Mouse (Mus musculus) A20 (cell line): Measurements from ENCODE around the gene 2900026A02Rik.

Experiments
- DNase-seq: peaks from one replicate; pipeline ENCODE4 v3.0.0-alpha.2; 2011; ENCODE audit warnings: low read depth, low spot score

2900026A02Rik gene

GRCm38 (mm10) chr5:113174916-113175692, 45.9 kb downstream of the 2900026A02Rik start:
- no peak for DNase-seq

GRCm38 (mm10) chr5:113173318-113173717, 47.7 kb downstream of the 2900026A02Rik start:
- DNase-seq = no peak

DNA sequence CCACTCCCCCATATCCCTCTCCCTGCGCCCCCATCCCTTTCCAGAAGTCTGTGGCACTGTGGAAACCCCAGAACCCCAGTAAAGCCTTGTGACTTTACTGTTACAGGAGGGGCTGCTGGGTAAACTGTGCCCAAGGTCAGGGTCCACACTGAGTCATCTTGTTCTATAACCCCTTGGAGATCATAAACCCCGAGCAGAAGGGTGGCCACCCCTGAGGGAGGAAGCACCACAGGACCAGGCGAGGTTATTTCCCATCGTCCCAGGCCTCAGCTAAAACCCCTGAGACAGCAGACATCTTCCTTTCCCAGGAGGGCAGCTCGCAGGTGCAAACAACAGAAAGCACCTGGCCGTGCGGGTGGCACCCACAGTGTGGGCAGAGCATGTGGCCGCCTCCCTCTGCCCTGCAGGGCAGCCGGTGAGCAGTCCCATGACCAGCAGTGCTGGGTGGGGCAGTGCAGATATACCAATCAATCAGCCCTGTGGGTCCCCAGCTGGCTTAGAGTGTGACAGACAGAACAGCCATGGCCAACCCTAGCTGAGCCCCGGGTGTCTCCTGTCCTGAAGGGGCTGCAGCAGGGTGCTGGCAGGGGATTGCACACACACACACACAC, 49.0 kb downstream of the 2900026A02Rik start:
- DNase-seq = no peak

GRCm38 (mm10) chr5:113170064-113170754, 50.8 kb downstream of the 2900026A02Rik start:
- DNase-seq = no peak

GRCm38 (mm10) chr5:113167733-113168132, 53.3 kb downstream of the 2900026A02Rik start:
- no peak for DNase-seq

DNA sequence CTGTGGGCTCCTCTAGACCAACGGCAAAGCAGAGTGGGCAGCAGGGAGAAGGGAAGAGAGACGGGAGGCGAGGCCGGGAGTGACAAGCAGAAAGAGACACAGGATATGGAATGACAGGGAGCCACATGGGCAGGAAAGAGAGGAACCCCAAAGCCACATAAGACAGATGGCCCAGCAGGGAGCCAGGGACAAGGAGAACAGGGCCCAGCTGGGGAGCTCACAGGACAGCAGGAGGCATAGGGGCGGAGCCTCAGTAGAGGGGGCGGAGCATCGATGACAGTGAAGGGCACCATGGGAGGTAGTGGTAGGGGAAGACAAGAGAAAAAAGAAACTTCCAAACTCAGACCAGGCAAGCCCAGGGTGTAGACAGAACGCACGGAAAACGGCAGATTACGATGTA, 55.6 kb downstream of the 2900026A02Rik start:
- no peak for DNase-seq

GRCm38 (mm10) chr5:113164873-113165441, 56.1 kb downstream of the 2900026A02Rik start:
- DNase-seq = no peak

GRCm38 (mm10) chr5:113164448-113164847, 56.6 kb downstream of the 2900026A02Rik start:
- DNase-seq = no peak

GRCm38 (mm10) chr5:113163116-113163515, 57.9 kb downstream of the 2900026A02Rik start:
- DNase-seq = no peak

DNA sequence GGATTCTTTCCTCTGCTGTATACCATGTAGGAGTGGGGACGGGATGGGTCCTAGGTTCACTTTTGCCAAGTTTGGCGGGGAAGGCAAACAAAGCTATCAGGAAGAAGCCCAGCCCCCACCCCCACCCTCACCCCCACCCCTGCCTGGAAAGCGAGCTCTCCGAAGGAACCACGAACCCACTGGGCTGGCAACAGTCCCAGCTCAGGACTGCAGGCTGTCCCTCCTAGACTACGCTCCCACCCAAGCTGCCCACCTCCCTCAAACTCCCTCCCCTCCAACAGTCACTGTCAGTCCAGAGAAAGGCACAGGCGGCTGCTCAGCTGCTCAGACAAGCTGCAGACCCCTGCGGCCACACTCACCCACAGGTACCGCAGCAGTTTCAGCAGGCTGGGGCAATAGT, 58.3 kb downstream of the 2900026A02Rik start:
- no peak for DNase-seq

DNA sequence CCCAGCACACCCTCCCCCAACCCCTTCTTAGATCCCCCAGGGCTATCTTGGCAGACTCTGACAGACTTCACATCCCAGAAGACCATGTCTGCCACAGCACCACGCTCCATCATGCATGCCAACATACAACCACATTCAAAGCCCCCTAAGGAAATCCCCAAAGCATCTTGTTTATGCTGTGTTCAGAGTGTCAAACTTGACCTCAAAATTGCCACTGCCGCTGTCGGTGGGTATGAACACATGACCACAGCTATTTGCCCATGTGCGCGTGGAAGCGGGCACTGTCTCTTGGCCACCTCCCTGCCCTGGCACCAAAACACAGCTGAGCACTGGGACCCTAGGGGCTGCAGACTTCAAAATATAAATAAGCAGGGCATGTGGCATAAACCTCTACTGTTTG, 59.5 kb downstream of the 2900026A02Rik start:
- no peak for DNase-seq

DNA sequence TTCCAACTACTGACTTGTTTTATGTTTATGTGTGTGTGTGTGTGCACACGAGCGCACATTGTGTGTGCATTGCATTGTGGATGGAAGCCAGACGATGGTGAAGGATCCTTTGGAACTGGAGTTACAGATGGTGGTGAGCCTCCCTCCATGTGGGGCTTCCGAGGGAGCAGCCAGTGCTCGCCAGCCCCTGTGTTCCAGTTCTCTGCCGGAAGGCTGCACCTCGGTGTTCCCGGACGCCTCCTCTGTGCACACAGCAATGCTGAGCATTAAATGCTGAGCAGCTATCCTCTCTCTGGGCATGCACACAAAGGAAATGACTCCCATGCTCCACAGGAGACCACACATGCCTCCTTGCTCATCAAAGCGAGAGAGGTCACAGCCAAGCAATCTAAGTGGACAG, 60.7 kb downstream of the 2900026A02Rik start:
- DNase-seq = no peak

DNA sequence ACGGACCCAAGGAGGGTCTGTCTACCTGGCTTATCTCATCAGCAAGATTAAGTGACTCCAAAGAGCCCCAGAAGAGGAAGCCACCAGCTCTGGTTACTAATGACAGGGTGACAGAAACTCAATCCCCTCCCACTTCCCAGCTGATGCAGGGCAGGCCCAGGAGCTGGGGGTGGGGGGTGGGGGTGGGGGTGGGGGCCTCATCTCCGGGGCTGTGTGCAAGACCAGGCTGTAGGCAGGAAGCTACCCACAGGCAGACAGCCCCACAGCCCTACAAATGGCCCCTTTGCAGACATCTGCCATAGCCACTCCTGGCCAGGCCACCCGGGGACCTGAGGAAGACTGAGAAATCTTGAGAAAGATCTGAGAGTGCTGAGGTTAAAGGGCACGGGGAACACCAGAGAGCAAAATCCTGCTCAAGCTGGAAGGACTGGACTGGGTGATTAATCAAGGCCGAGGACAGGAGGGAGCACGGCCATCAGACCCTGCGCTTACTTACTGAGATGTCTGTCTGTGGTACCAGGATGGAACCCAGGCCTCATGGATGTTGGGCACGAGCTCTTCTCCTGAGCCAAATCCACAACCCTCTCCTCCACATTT, 62.2 kb downstream of the 2900026A02Rik start:
- no peak for DNase-seq

DNA sequence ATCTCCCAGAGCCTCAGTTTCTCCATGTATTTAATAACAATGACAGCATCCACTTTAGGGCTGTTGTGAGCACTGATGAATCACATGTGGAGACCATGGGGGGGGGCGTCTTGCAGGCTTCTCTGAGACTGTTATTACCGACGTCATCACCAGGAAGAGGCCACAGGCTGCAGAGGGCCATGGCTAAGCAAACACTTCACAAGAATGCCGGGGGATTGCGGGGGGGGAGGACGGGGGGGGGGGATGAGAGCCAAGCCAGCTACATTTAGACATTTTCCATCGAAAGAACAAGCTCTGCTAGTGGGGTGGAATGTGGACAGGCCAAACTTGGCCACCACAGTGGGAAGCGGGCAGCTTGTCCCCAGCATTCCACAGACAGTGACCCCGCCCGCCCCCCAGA, 63.4 kb downstream of the 2900026A02Rik start:
- DNase-seq = no peak

DNA sequence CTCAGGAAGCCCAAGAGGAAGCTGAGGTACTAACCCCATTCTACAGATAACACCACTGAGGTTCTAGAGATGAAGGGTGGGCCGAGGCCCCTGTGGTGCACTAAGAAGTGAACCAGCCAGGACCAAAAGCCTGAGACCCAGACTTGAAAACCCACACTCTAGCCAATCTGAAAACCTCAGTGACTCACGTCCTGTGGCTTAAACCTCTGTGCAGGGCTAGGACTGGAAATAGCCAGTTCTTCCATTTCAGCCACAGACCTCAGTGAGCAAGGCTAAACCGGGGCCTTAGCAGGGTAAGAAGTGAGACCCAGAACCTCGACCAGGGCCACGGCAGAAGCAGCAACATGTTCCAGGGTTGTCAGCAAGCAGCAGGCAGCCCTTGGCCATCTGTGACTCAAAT, 64.0 kb downstream of the 2900026A02Rik start:
- no peak for DNase-seq

- DNase-seq = no peak
Measured at GRCm38 (mm10) chr5:113155133-113155532, 65.9 kb downstream of the 2900026A02Rik start.

DNA sequence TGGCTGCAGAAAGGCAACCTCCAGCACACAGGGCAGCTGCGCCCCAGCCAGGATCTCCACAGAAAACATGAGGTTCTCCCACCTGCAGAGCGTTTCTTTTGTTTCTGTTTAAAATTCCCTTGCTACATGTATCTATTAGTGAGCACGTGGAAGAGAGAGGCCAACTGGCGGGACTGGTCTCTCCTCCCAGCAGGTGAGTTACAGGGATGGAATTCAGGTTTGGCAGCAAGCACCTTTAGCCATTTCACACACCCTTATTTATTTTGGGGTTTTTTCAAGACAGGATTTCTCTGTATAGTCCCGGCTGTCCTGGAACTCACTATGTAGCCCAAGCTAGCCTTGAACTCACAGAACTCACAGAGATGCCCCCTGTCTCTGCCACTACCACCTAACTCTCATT, 66.6 kb downstream of the 2900026A02Rik start:
- DNase-seq = no peak

- DNase-seq = no peak
Measured at GRCm38 (mm10) chr5:113153508-113153830, 67.6 kb downstream of the 2900026A02Rik start.

- DNase-seq = no peak
Measured at GRCm38 (mm10) chr5:113152663-113153507, 68.2 kb downstream of the 2900026A02Rik start.

GRCm38 (mm10) chr5:113151554-113152103, 69.4 kb downstream of the 2900026A02Rik start:
- DNase-seq = no peak
